Mouse (Mus musculus) CD4-positive, CD25-positive, alpha-beta regulatory T cell, adult 2 months (primary cell): ENCODE measurements around the gene Xpnpep2.

ENCODE experiments used
- DNase-seq: peaks from one replicate; pipeline ENCODE4 v3.0.0-alpha.2; 2012; ENCODE audit warnings: low read depth, low spot score

Gene Xpnpep2

DNA sequence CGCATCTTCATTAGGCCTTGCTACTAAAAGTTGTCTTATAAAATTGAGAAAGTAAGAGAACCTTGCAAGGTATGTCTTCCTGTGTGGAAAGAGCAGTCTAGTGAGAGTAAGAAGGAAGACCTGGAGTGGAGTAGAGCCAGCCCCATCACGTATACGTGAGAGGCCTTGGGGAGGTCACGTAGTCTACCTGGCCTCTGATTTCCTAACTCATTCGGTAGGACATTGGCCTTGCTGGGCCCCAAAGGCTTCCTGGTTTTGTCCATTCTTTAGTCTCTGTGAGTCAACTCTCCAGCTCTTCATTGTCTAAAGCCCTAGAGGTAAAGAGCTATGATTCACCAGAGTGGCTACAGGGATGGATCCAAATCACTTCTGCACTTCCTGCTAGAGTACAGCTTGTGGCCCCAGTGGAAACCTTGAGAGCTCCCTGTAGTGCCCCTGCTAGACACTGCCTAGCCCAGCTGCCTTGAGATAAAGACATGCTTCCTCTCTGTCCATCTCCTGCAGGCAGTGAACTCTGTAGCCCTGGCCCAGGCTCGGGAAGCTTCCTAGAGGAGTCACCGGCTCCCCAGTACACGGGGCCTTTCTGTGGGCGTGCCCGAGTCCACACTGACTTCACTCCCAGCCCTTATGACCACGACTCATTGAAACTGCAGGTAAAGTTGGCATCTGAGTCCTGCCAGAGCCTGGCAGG lies 49.8 kb downstream of the Xpnpep2 start:
- no peak for DNase-seq

DNA sequence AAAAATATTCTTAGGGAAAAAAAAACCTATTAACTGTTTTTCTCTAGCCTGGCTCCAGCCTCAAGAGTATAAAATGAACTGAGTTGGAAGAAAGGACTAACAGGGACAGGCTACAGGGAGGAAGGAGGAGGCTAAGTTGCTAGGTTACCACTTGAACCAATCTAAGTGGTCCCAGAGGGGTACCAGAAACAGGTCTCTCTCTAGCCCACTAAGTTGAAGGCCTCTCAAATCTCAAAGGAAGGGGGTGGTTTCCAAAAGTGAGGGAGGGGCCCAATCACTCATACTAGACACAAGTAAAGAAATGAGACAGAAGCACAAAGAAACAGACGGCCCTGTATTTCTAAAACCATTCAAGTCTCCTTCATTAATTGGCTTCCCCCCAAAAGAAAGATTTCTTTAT lies 61.4 kb downstream of the Xpnpep2 start:
- DNase-seq, result no peak

DNA sequence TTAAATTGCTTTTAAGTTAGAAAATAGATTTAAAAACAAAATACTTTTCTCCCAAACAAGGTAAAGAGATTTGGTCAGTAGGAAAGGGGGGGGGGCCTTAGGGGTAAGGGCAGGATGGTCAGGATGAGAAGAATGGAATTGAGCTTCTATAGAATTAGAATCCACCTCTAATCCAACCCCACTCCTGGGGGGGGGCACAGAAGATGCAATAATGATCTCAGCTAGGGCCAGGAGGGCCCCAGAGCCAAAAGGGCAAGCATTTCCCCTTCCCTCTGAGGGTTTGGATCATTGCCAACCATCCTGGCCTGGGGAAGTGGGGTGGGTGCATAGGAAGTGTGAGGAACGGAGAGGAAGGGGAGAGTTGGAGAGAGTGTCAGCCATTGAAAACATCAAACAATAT lies 61.8 kb downstream of the Xpnpep2 start:
- DNase-seq, result no peak

DNA sequence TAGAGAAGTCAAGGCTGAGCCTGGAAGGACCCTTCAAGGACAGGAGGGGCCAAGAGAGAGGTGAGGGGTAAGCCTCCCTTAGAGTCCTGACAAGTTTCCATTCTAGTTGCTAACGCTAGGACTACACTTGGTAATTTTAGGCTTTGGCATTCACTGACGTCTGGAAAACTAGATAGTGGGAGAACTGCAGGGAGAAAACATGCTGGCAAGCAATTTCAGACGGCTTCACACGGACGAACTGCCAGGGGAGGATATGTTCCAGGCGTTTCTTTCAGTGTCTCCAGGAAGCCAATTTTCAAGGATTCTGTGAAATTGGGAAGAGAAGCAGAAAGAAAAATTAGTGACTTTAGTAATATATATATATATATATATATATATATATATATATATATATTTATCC lies 73.3 kb downstream of the Xpnpep2 start:
- DNase-seq, result no peak

DNA sequence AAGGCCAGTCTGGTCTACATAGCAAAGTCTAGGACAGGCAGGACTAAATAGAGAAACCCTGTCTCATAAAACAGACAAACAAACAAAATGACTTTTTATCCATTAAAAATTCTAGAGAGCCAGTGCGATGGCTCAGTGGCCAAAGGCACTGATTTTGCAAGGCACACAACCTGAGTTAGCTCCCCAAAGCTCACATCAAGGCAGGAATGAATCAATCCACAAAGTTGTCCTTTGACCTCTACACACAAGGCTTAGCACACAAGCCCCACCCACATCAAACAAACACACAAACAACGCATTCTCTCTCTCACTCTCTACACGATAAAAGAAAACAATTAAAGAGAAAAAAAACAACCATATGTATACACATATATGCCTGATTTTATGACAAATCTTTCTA lies 76.2 kb downstream of the Xpnpep2 start:
- DNase-seq, result no peak
